Mouse (Mus musculus): ENCODE measurements around the gene Wfdc1. TPM values are rescaled to one million over a fixed set of nuclear protein-coding genes. Genes with fewer than 3 reads are reported as not detected.
A peak's percentile ranks its signal among the peaks of the same experiment; 100 is the strongest.

The Wfdc1 gene
- total RNA-seq, 2 experiments from 2014 or later = 19.7 to 26.9 TPM

DNA sequence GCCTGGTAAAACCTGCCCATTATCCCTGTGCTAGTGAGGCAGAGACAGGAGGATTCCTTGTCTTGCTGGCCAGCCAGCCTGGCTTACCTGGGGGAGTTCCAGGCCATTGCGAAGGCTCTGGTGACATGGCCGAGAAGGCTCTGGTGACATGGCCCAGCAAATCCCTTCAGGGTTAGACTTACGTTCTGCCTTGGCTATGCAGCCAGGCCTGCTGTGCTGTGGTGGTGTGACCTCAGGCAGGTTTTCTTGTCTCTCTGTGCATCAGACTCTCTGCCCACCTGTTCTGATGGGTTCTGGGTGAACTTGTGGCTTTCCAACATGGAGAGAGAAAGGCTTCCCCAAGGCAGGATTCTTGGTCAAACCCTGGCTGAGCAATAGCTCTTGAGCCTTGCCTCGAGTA lies 28.8 kb upstream of the Wfdc1 start:
- no peak for DNase-seq (ENCODE audit: low spot score in 2 of 2)

GRCm38 (mm10) chr8:119638261-119638660 lies 27.9 kb upstream of the Wfdc1 start:
- DNase-seq (ENCODE audit: low spot score in 2 of 2) = no peak

DNA sequence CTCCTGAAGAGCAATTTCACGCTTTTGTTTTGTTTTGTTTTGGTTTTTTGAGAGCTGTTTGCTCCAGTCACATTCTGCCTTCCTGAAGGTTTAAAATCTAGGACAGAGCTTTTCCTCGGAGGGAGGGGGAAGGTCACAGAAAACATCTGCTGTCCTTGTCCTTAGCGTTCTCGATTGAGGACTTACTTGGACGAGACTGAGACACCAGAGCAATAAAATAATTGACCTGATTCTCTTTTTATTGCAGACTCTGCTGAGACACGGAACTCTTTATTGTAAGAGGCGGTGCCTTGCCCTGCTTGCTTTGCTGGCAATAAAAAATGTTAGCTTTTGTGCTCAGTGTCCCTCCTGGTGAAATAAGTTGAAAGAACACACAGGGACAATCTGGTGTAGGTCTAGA lies 26.4 kb upstream of the Wfdc1 start:
- no peak for DNase-seq (ENCODE audit: low spot score in 2 of 2)

GRCm38 (mm10) chr8:119641058-119641457 lies 25.1 kb upstream of the Wfdc1 start:
- no peak for DNase-seq (ENCODE audit: low spot score in 2 of 2)

GRCm38 (mm10) chr8:119642960-119643359 lies 23.2 kb upstream of the Wfdc1 start:
- no peak for DNase-seq (ENCODE audit: low spot score in 2 of 2)

GRCm38 (mm10) chr8:119644429-119644960 lies 21.7 kb upstream of the Wfdc1 start:
- DNase-seq (ENCODE audit: low spot score in 2 of 2) = no peak

DNA sequence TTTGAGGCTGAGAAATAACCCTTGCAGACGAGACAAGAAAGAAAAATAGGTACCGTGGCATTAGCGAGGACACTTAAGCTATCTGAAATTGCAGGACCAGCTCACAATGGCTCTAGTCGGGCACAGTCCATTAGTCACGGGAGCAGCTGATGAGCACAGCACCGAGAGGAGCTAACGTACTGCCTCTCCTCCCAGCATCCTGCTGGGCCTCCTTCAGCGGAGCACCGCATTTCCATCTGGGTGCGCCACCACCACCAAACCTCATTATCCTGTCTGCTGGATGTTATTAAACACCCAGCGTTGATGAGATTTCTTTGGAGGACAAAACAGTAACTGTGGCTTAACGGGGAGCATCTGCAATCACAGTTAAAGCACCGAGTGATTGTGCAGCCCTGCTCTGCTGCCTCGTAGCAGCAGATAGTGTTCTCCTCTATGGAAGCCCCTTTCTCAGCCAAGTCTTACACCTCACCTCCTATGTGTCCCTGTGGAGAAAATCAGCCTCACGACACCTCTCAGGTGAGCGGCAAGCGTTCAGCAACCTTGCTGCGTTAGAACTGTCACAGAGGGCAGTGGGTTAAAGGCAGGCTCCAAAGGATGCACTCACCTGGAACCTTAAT lies 21.1 kb upstream of the Wfdc1 start:
- no peak for DNase-seq (ENCODE audit: low spot score in 2 of 2)

GRCm38 (mm10) chr8:119646197-119646596 lies 20.0 kb upstream of the Wfdc1 start:
- no peak for DNase-seq (ENCODE audit: low spot score in 2 of 2)

GRCm38 (mm10) chr8:119646846-119647245 lies 19.3 kb upstream of the Wfdc1 start:
- no peak for DNase-seq (ENCODE audit: low spot score in 2 of 2)

GRCm38 (mm10) chr8:119651324-119651723 lies 14.8 kb upstream of the Wfdc1 start:
- no peak for DNase-seq (ENCODE audit: low spot score in 2 of 2)

DNA sequence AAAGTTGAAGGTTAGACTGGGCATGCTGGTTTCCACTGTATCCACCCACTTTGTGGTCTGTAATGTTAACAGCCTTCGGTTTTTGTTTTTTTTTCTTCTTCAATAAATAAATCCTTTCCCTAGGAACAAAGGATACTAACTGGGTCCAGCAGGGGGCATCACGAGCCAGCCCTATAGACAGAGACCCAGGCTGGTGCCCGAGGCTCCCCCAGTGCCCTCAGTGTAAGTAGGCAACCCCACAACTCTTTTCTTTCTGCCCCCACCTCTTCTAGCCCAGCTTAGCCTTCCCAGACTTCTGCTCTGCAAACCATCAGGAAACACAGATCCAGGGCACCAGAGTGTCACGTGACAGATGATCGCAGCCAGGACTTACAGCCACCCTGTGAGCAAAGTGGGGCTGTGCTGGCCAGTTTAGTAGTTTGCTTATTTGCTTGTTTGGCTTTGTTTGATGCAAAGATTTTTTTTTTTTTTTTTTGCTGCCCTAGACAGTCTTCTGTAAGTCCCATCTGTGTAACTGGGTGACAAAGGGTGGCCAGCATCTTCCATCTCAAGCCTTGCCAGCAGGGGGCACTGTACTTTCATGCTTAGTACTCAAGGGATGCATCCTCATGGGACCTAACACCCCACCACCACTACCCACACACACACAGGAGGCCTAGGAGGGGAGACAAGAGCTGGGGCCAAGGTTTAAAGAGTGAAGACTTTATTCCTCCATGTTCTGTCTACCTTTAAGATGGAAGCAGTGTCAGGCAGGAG lies 9.3 kb upstream of the Wfdc1 start:
- DNase-seq (ENCODE audit: low spot score in 2 of 2) = no peak

- DNase-seq (ENCODE audit: low spot score in 2 of 2) = peak in 1 of 2 experiments; percentile 26
Observed at GRCm38 (mm10) chr8:119661081-119661480, 5.1 kb upstream of the Wfdc1 start.

DNA sequence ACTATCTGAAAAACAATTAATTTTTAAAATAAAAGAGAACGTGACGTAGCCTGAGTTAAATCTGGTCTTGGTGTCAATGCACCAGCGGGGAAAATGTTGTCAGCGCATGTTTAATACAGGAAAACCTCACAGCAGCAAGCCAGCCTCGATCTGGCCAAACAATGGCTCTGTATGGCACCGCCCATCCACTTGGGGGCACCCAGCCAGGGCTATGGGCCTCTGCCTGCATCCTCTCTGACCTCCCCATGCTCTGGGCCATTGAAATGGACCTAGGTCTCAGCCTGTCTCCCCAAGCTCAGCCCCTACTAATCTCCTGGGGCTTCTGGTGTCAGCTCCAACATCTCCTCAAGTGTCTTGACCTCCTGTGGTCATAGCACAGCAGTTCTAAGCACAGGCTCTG lies 4.3 kb upstream of the Wfdc1 start:
- DNase-seq (ENCODE audit: low spot score in 2 of 2) = no peak

- DNase-seq (ENCODE audit: low spot score in 2 of 2) = no peak
Observed at GRCm38 (mm10) chr8:119663440-119663839, 2.7 kb upstream of the Wfdc1 start.

GRCm38 (mm10) chr8:119665270-119665669 lies 895 bp upstream of the Wfdc1 start:
- no peak for DNase-seq (ENCODE audit: low spot score in 2 of 2)

- DNase-seq (ENCODE audit: low spot score in 2 of 2) = no peak
Observed at GRCm38 (mm10) chr8:119668447-119668846, 2.3 kb downstream of the Wfdc1 start.

DNA sequence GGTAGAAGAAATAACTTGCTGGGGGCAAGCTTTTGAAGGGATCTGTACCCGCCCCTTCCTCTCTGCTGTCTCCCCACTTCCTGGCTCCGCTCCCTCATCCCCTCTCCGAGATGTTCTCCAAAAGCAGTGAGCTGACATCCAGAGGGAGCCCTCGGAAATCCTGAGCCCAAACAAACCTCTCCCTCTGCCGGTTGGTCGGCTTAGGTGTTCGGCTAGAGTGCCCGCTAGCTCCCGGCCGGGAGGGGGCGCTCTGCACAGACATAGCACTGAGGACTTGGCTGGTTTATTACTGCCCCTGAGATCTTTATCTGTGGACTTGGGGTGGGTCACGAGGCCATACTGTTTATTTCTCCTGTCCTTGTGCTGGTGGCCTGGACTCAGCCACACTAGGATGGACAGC lies 3.1 kb downstream of the Wfdc1 start:
- no peak for DNase-seq (ENCODE audit: low spot score in 2 of 2)

GRCm38 (mm10) chr8:119670419-119671091 lies 4.4 kb downstream of the Wfdc1 start:
- DNase-seq (ENCODE audit: low spot score in 2 of 2) = no peak

GRCm38 (mm10) chr8:119673976-119674555 lies 7.9 kb downstream of the Wfdc1 start:
- no peak for DNase-seq (ENCODE audit: low spot score in 2 of 2)

DNA sequence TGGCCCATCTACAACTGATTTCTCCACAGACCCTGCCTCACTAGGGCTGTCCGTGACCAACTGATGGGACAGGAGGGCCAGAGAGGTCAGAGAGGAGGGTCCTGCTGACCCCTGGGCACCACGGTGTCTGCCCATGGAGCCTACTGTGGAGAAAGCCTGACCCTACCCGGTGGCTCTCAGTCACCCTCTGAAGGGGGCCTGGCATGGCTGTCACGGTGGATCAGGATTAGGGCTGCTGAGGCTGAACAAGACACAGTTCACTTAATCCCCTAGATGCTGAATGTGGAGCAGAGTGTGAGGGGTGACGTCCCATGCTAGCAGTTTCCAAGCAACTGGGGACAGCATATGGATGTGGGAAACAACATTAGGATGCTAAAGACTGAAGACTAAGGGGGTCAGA lies 9.3 kb downstream of the Wfdc1 start:
- DNase-seq (ENCODE audit: low spot score in 2 of 2) = no peak

DNA sequence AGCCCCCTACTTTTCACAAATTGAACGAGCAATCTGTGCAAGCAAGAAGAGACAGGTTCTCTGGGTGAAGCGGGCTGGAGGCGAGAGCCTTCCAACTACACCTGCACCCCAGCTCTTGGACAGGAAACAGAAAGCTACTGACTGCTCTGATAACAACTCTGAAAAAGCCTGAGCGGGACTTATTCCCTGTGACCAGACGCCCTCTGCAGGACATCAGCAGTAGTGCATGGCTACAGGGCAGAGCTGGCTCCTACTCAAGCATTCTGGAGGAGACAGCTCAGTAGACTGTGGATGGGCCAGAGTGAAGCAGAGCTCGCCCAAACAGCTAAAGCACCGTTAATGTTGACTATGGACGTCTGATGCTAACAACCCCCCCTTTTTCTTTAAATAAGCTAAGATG lies 10.2 kb downstream of the Wfdc1 start:
- DNase-seq (ENCODE audit: low spot score in 2 of 2) = peak; percentile 76 to 92

All from adrenal gland, postnatal 4 days (tissue).